Mouse (Mus musculus): ENCODE data around the gene Stard9.

DNA sequence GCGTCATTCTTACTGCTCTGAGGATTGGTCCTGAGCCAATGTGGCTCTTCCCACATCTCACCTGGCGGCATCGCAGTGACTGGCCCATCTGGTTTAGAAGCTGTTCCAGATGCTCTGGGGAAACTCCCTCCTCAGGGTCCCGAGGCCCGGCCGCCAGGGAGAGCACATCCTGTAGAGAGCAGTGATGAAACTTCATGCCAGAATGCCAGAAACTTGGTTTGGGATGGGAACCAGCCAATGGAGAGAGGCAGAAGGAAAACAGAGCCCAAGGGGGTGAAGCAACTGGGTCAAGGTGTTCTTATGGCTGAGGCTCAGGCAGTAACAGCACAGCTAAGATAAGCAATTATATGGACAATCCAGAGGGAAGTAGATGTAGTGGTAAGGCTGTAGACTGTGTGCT lies 91.9 kb downstream of the Stard9 start:
- no peak for TF ChIP-seq CTCF (conservative IDR thresholded peaks at IDR 0.05; ENCODE audit: insufficient read depth, insufficient read length, low read depth, low read length)
- TF ChIP-seq POLR2A (IDR thresholded peaks at IDR 0.05; ENCODE audit: low read depth, low read length): no peak
